Mouse (Mus musculus) heart, postnatal 0 days (tissue): ENCODE measurements at regions not wholly inside any gene's neighbourhood (a gene's known extent, or its start where the extent isn't known, plus 50 kb on each side); places are given as distances from the start of the nearest gene placed in this dataset.

Experiments
- CTCF ChIP-seq: IDR thresholded peaks from 2 replicates; pipeline ENCODE4 v1.5.1; 2016; ENCODE audit warnings: antibody characterized with exemption, control low read depth, low read depth
- EP300 ChIP-seq: IDR thresholded peaks from 2 replicates; pipeline ENCODE4 v1.6.1; 2016; ENCODE audit warnings: antibody characterized with exemption, low read depth

DNA sequence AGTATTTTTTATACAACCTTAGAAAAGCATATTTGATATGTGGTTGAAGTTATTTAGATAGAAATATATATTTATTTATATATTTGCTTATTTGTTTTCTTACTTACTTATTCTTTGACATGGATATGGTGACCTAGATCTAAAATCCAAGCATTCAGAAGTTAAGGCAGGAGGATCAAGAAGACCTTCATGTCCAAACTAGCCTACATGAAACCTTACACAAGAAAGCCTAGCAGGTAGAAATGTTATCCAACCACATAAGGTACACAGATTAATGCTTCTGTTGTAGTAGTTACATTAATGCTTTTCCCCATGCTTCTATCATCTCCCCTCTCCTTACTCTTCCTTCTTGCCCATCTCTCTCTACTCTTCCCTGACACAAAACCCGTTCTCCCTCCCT, 93.2 kb upstream of the Cpeb2 start:
- TF ChIP-seq CTCF (no peak), EP300 (no peak)
